ENCODE assay signal across 1 mouse cellular context in genomic region chr13:80928187-80928586, GRCm38 (mm10).
A peak's percentile ranks its signal among the peaks of the same experiment; 100 is the strongest.
TF ChIP-seq lines count a peak whose summit lies in the region.

No protein-coding gene starts in this region.

TF ChIP-seq in CH12.LX, 34 proteins besides CTCF, POLR2A, EP300 and RAD21 (continued from another document):
- TF ChIP-seq NRF1 (IDR thresholded peaks at IDR 0.05; ENCODE audit: low read depth, low read length) (no peak), MAZ (IDR thresholded peaks at IDR 0.05; ENCODE audit: low read depth, low read length) (no peak), POLR2AphosphoS2 (IDR thresholded peaks at IDR 0.05; ENCODE audit: low read depth, low read length) (no peak), USF2 (conservative IDR thresholded peaks at IDR 0.05; ENCODE audit: low read depth, low read length) (no peak), TBP (conservative IDR thresholded peaks at IDR 0.05; ENCODE audit: low read depth, low read length) (0 out of 2 replicates have a peak, but pooled peaks have one; percentile 40), NELFE (IDR thresholded peaks at IDR 0.05; ENCODE audit: low read depth, low read length) (no peak)
